ENCODE assay signal across 15 mouse cellular contexts in genomic region chr8:104909021-104909420, GRCm38 (mm10). TPM values are rescaled to one million over a fixed set of nuclear protein-coding genes. Genes with fewer than 3 reads are reported as not detected.
DNase-seq lines count a peak whose midpoint lies in the region; ATAC-seq and TF ChIP-seq lines count a peak whose summit lies in the region.
"Not testable (repeated sequence)": the region's sequence is repeated elsewhere in the genome, so short reads cannot be mapped to it uniquely, and the experiment has no call there.
"Had no signal": no experiment of that assay in that cellular context is flagged by ENCODE, and none has a peak within 500 bp of the region (broad histone marks: within the 10 kb centered on the region; RNA-seq: fewer than 3 reads in every experiment).

No protein-coding gene starts in this region.

- ATAC-seq in forebrain, embryonic 14.5 days, result not testable (repeated sequence)

- H3K9ac ChIP-seq in forebrain, embryonic 14.5 days (ENCODE audit: low read length); liver, adult 2 months (ENCODE audit: low read depth, low read length): not testable (repeated sequence)

- H3K9me3 ChIP-seq in forebrain, embryonic 14.5 days (replicated peaks; ENCODE audit: control insufficient read depth, low read length), result not testable (repeated sequence)

- H3K4me2 ChIP-seq in forebrain, embryonic 14.5 days (ENCODE audit: low read length), result not testable (repeated sequence)

- not testable (repeated sequence) for H3K27me3 ChIP-seq in forebrain, embryonic 14.5 days (replicated peaks; ENCODE audit: control insufficient read depth, insufficient read depth, low read length); liver, adult 2 months (ENCODE audit: control insufficient read depth, insufficient read depth, low read length)

- H3K36me3 ChIP-seq in forebrain, embryonic 14.5 days (ENCODE audit: control insufficient read depth, insufficient read depth, low read length); liver, adult 2 months (ENCODE audit: control insufficient read depth, insufficient read depth, low read length): not testable (repeated sequence)

- TF ChIP-seq POLR2A in liver, adult 2 months (IDR thresholded peaks at IDR 0.05; ENCODE audit: extremely low read depth, insufficient read depth, low read length), result not testable (repeated sequence)

- DNase-seq in adrenal gland, adult 2 months, result peak; percentile 59
- DNase-seq in cerebellum, adult 11-12 months, result peak; percentile 89
- DNase-seq in forebrain, embryonic 14.5 days (ENCODE audit: low spot score), result peak; percentile 21
- peak; percentile 83 to 85 for DNase-seq in gastrocnemius, postnatal 36 days
- peak; percentile 67 to 70 for DNase-seq in heart, postnatal 36 days
- DNase-seq in kidney, postnatal 36 days, result peak; percentile 75 to 77
- DNase-seq in liver, adult 2 months (ENCODE audit: extremely low read depth, low read depth, low spot score), result peak; percentile 75
- peak; percentile 37 to 40 for DNase-seq in right cerebral cortex, postnatal 10 days (ENCODE audit: low spot score in 2 of 2)

- H3K4me3 ChIP-seq in forebrain, embryonic 14.5 days (ENCODE audit: low read depth, low read length); liver, adult 2 months (ENCODE audit: insufficient read depth, low read depth, low read length): not testable (repeated sequence)

- WGBS in forebrain, embryonic 14.5 days, result 73% methylated on average over 1 of the region's 1 CpGs
- 19% methylated on average over 1 of the region's 1 CpGs for WGBS in liver, adult 2 months

- not testable (repeated sequence) for H3K79me2 ChIP-seq in liver, adult 2 months (ENCODE audit: control insufficient read depth, insufficient read depth, low read length)

- not testable (repeated sequence) for H3K27ac ChIP-seq in forebrain, embryonic 14.5 days (ENCODE audit: low read depth, low read length)
- H3K27ac ChIP-seq in liver, adult 2 months (replicated peaks; ENCODE audit: insufficient read depth, low read depth, low read length), result 0 out of 2 replicates have a peak overlapping the region, but pooled peaks have one; percentile 7

- not testable (repeated sequence) for TF ChIP-seq CTCF in liver, adult 2 months (IDR thresholded peaks at IDR 0.05; ENCODE audit: low read depth, low read length)

- not testable (repeated sequence) for H3K4me1 ChIP-seq in forebrain, embryonic 14.5 days (ENCODE audit: control insufficient read depth, insufficient read depth, low read length); liver, adult 2 months (ENCODE audit: control insufficient read depth, insufficient read depth, low read length)

- intact Hi-C loops in gastrocnemius, postnatal 36 days (cut with DNase I); heart, postnatal 36 days (cut with DNase I): not testable (repeated sequence)

RNA-seq across cellular contexts. Expression of gene Ces2e, which starts 17.0 kb away (rescaled TPM):
- 1 to 10 TPM; 2.6 to 3.7 TPM for total RNA-seq in adrenal gland, adult 2 months (2021)
- 2.2 and 2.5 TPM in 2 replicates for polyA plus RNA-seq in adrenal gland, adult 2 months (2012; rRNA removed)
- polyA plus RNA-seq in forebrain, embryonic 14.5 days (2014; fragmentation: Nextera tagmentation; extraction: Ambion mirVana), result not detected in 2 replicates
- not detected for total RNA-seq in gastrocnemius, postnatal 36 days (2021)
- 1 to 10 TPM; 1.2 to 1.5 TPM for total RNA-seq in heart, postnatal 36 days (2021)
- total RNA-seq in liver, adult 2 months (2014; rRNA removed), result 120 and 259 TPM in 2 replicates
- 137 and 182 TPM in 2 replicates for polyA plus RNA-seq in liver, adult 2 months (2012; rRNA removed)
- total RNA-seq: megakaryocyte-erythroid progenitor cell, adult 5-6 weeks; monocyte, adult 5-6 weeks had no signal
- polyA plus RNA-seq: embryonic facial prominence, embryonic 12.5 days; neural tube, embryonic 14.5 days had no signal

RNA-seq across cellular contexts. Expression of gene Ces2f, which starts 38.1 kb away (rescaled TPM):
- not detected for total RNA-seq in adrenal gland, adult 2 months (2021)
- not detected in 2 replicates for polyA plus RNA-seq in adrenal gland, adult 2 months (2012; rRNA removed)
- polyA plus RNA-seq in forebrain, embryonic 14.5 days (2014; fragmentation: Nextera tagmentation; extraction: Ambion mirVana), result not detected in 2 replicates
- total RNA-seq in gastrocnemius, postnatal 36 days (2021), result under 1 TPM in 1 of 2 experiments, not detected in 1; 0.10 TPM
- total RNA-seq in heart, postnatal 36 days (2021), result not detected
- not detected in 2 replicates for total RNA-seq in liver, adult 2 months (2014; rRNA removed)
- not detected in 2 replicates for polyA plus RNA-seq in liver, adult 2 months (2012; rRNA removed)
- total RNA-seq: adrenal gland, adult 18-20 months; left cerebral cortex, adult 8-10 months; megakaryocyte-erythroid progenitor cell, adult 5-6 weeks; monocyte, adult 5-6 weeks had no signal
- polyA plus RNA-seq: embryonic facial prominence, embryonic 12.5 days; lung, embryonic 15.5 days; neural tube, embryonic 14.5 days had no signal

RNA-seq across cellular contexts. Expression of gene Ces2g, which starts 52.5 kb away (rescaled TPM):
- 1 to 10 TPM; 2.5 to 3.0 TPM for total RNA-seq in adrenal gland, adult 2 months (2021)
- 0.73 and 0.75 TPM in 2 replicates for polyA plus RNA-seq in adrenal gland, adult 2 months (2012; rRNA removed)
- polyA plus RNA-seq in forebrain, embryonic 14.5 days (2014; fragmentation: Nextera tagmentation; extraction: Ambion mirVana), result 0.05 and 0.09 TPM in 2 replicates
- total RNA-seq in gastrocnemius, postnatal 36 days (2021), result under 1 TPM; 0.39 to 0.43 TPM
- total RNA-seq in heart, postnatal 36 days (2021), result 1 to 10 TPM; 2.9 to 4.1 TPM
- 34.6 and 36.9 TPM in 2 replicates for total RNA-seq in liver, adult 2 months (2014; rRNA removed)
- 19.6 and 31.6 TPM in 2 replicates for polyA plus RNA-seq in liver, adult 2 months (2012; rRNA removed)
- total RNA-seq: monocyte, adult 5-6 weeks had no signal
- polyA plus RNA-seq: embryonic facial prominence, embryonic 12.5 days; neural tube, embryonic 14.5 days had no signal

Comparison
In these comparisons a context has a peak if more than half of its experiments do, and no peak if none do; other contexts are left out.
1. DNase-seq: peak in every context shown above with its lines; median percentile 89 in cerebellum, adult 11-12 months; 84 in gastrocnemius, postnatal 36 days; 76 in kidney, postnatal 36 days; 75 in liver, adult 2 months; 68 in heart, postnatal 36 days; 59 in adrenal gland, adult 2 months; 38 in right cerebral cortex, postnatal 10 days; 21 in forebrain, embryonic 14.5 days.
2. RNA of gene Ces2e, which starts 17.0 kb away (total RNA-seq): 120 to 259 TPM in liver, adult 2 months; 2.6 to 3.7 TPM in adrenal gland, adult 2 months, 1.2 to 1.5 TPM in heart, postnatal 36 days and not detected in gastrocnemius, postnatal 36 days; every median in the first group is over 10 times any median in the second.